Mouse (Mus musculus) activated CD4-positive, CD25-positive, alpha-beta regulatory T cell, adult 9 weeks (primary cell): Measurements from ENCODE around the gene Ppfia4. TPM values are rescaled to one million over a fixed set of nuclear protein-coding genes. Genes with fewer than 3 reads are reported as not detected.

Source experiments
- polyA plus RNA-seq: library from polyadenylated mRNA; unstranded; fragments of 100-300 nt; shearing (Covaris generic); gene quantifications from one replicate; pipeline ENCODE4 v1.2.1, GENCODE M21; 2017

Gene Ppfia4
- 0.17 TPM for polyA plus RNA-seq

GRCm38 (mm10) chr1:134332770-134333271 lies at the start of gene Ppfia4:
Ppfia4 (minus strand) TSS chr1:134332928.

GRCm38 (mm10) chr1:134361857-134362212 lies 29.1 kb upstream of the Ppfia4 start, which contains the start of gene Tmem183a:
Tmem183a (minus strand) TSS chr1:134361979.

GRCm38 (mm10) chr1:134289598-134290099 lies 43.1 kb downstream of the Ppfia4 start, which contains the start of gene Myog:
Myog (plus strand) TSS chr1:134289989.

Other genes with a start within 250 kb of the Ppfia4 start
- not detected for gene Chit1, start 221.7 kb downstream of the Ppfia4 start, polyA plus RNA-seq
- gene Chil1, start 150.8 kb downstream of the Ppfia4 start, polyA plus RNA-seq = not detected
- not detected for gene Mybph, start 139.5 kb downstream of the Ppfia4 start, polyA plus RNA-seq
- not detected for gene Adora1, start 97.5 kb downstream of the Ppfia4 start, polyA plus RNA-seq
- gene Myog, start 42.9 kb downstream of the Ppfia4 start, polyA plus RNA-seq = not detected
- gene Tmem183a, start 29.1 kb upstream of the Ppfia4 start, polyA plus RNA-seq = 56.0 TPM
- not detected for gene 4933406M09Rik, start 53.0 kb upstream of the Ppfia4 start, polyA plus RNA-seq
- 26.4 TPM for gene Cyb5r1, start 72.6 kb upstream of the Ppfia4 start, polyA plus RNA-seq
- 35.4 TPM for gene Adipor1, start 82.5 kb upstream of the Ppfia4 start, polyA plus RNA-seq
- 17.4 TPM for gene Klhl12, start 122.6 kb upstream of the Ppfia4 start, polyA plus RNA-seq
- 45.6 TPM for gene Rabif, start 161.7 kb upstream of the Ppfia4 start, polyA plus RNA-seq
- not detected for gene Mgat4e, start 216.8 kb upstream of the Ppfia4 start, polyA plus RNA-seq
- 19.8 TPM for gene Kdm5b, start 227.2 kb upstream of the Ppfia4 start, polyA plus RNA-seq